Mouse (Mus musculus) bone marrow macrophage, adult 2 months (primary cell): ENCODE measurements around the gene Ctnna2.

Experiments used
- CTCF ChIP-seq: IDR thresholded peaks from 2 replicates; pipeline ENCODE4 v1.5.1; 2012; ENCODE audit warnings: low read depth, mild to moderate bottlenecking, low read length, moderate library complexity
- POLR2A ChIP-seq: IDR thresholded peaks from 2 replicates; pipeline ENCODE4 v1.6.1; 2012; ENCODE audit warnings: mild to moderate bottlenecking, low read depth, low read length, borderline replicate concordance

GRCm38 (mm10) chr6:77724952-77725299 is 254.6 kb downstream of the Ctnna2 start:
- TF ChIP-seq CTCF, result no peak
- TF ChIP-seq POLR2A, result no peak
